Mouse (Mus musculus) liver, embryonic 14.5 days (tissue): ENCODE results near the gene Hist2h2aa2. TPM values are rescaled to one million over a fixed set of nuclear protein-coding genes. Genes with fewer than 3 reads are reported as not detected.

Source experiments
- ATAC-seq: fragments of 200-750 bp; cut with Nextera tagmentation; 2 replicates; pipeline ENCODE4 v1.8.0; 2017; ENCODE audit warnings: moderate number of reproducible peaks, mild to moderate bottlenecking, moderate library complexity; ENCODE audit not compliant: insufficient read depth
- DNase-seq, 3 experiments: peaks; one replicate each; pipeline ENCODE4 v3.0.0-alpha.2; 2012 to 2013; ENCODE audit warnings: low read depth in 3 of 3, low spot score in 3 of 3
- H3K27ac ChIP-seq: fragments of 300-500 bp; sonication (generic); 2 replicates; pipeline ENCODE4 v1.5.1; 2014; ENCODE audit warnings: moderate library complexity, mild to moderate bottlenecking, control low read depth, inconsistent platforms
- H3K27me3 ChIP-seq: fragments of 300-500 bp; sonication (generic); 2 replicates; pipeline ENCODE4 v1.6.1; 2014; ENCODE audit warnings: mild to moderate bottlenecking, low read length, moderate library complexity; ENCODE audit not compliant: control insufficient read depth, insufficient read depth
- H3K36me3 ChIP-seq: fragments of 300-500 bp; sonication (generic); replicated peaks from 2 replicates; pipeline ENCODE4 v1.6.1; 2014; ENCODE audit warnings: low read depth; ENCODE audit not compliant: control insufficient read depth, insufficient read depth
- H3K4me1 ChIP-seq, 2 experiments: fragments of 200-500 bp in 1 of 2; fragments of 300-500 bp in 1 of 2; sonication (generic) in 1 of 2; replicated peaks; 2 replicates each; pipeline ENCODE4 v1.6.1; 2012 to 2014; ENCODE audit warnings: antibody characterized with exemption in 1 of 2, inconsistent platforms in 1 of 2, low read length in 1 of 2; ENCODE audit not compliant: control insufficient read depth in 2 of 2, insufficient read depth in 2 of 2
- H3K4me2 ChIP-seq: fragments of 300-500 bp; sonication (generic); 2 replicates; pipeline ENCODE4 v1.6.1; 2014; ENCODE audit warnings: low read depth, mild to moderate bottlenecking, control low read depth, moderate library complexity
- H3K4me3 ChIP-seq, 2 experiments: fragments of 200-500 bp in 1 of 2; fragments of 300-500 bp in 1 of 2; sonication (generic) in 1 of 2; 2 replicates each; pipeline ENCODE4 v1.5.1; 2012 to 2014; ENCODE audit warnings: low read depth in 2 of 2, low read length in 2 of 2, mild to moderate bottlenecking in 2 of 2, control low read depth in 1 of 2, inconsistent platforms in 1 of 2, moderate library complexity in 1 of 2; ENCODE audit not compliant: insufficient read depth in 1 of 2
- H3K9ac ChIP-seq: fragments of 300-500 bp; sonication (generic); replicated peaks from 2 replicates; pipeline ENCODE4 v1.6.1; 2014; ENCODE audit warnings: mild to moderate bottlenecking, control low read depth, moderate library complexity
- H3K9me3 ChIP-seq: fragments of 300-500 bp; sonication (generic); 2 replicates; pipeline ENCODE4 v1.6.1; 2016; ENCODE audit warnings: low read length, mixed read lengths; ENCODE audit not compliant: control insufficient read depth
- CTCF ChIP-seq: IDR thresholded peaks from 2 replicates; pipeline ENCODE4 v1.5.1; 2016; ENCODE audit warnings: antibody characterized with exemption, low read depth, control low read depth
- EP300 ChIP-seq: IDR thresholded peaks from 2 replicates; pipeline ENCODE4 v1.6.1; 2016; ENCODE audit warnings: antibody characterized with exemption, low read depth
- WGBS: fragments of 180-500 bp; shearing (Covaris S2); extraction: QIAGEN DNeasy Blood & Tissue Kit; methylation state at CpG from one replicate; pipeline ENCODE4 v1.1.7; 2014; ENCODE audit not compliant: insufficient replicate concordance; 5-methylcytosine and 5-hydroxymethylcytosine counted together
- polyA plus RNA-seq, 2 experiments: library from polyadenylated mRNA; depleted of rRNA in 1 of 2; stranded (reverse) in 1 of 2; unstranded in 1 of 2; fragments of >200 nt; fragmentation: Nextera tagmentation in 1 of 2; extraction: Ambion mirVana in 1 of 2; gene quantifications; 2 replicates each; pipeline versions ENCODE4 v1.2.1 to v1.2.3; 2012 to 2014

Gene Hist2h2aa2
- polyA plus RNA-seq, 2 experiments: 32.9 to 34.2 TPM

GRCm38 (mm10) chr3:96263558-96264403, 23.7 kb upstream of the Hist2h2aa2 start:
- Histone ChIP-seq H3K4me2 (peak overlapping the region; percentile 86), H3K9me3 (no peaks in the 10 kb centered on the region), H3K9ac (peak overlapping the region; percentile 100), H3K27ac (peak overlapping the region; percentile 100), H3K4me3 (peak overlapping the region; percentile 54 to 63), H3K27me3 (no peaks in the 10 kb centered on the region), H3K4me1 (peaks cover 37 to 44% of the 10 kb centered on the region in 2 experiments), H3K36me3 (no peaks in the 10 kb centered on the region)
- 4% methylated on average over 27 of the region's 27 CpGs for WGBS
- ATAC-seq: no peak
- DNase-seq: no peak
- TF ChIP-seq EP300 (no peak), CTCF (0 out of 2 replicates have a peak, but pooled peaks have one; percentile 0)

GRCm38 (mm10) chr3:96262979-96263550, 23.0 kb upstream of the Hist2h2aa2 start, which contains the start of gene Hist2h4:
Gene Hist2h4, minus strand, starts transcription at chr3:96263311.
- H3K4me3 ChIP-seq: peak within 1 kb of the TSS; percentile 54 to 63
- no peaks in the 10 kb centered on the region for H3K36me3 ChIP-seq
- TF ChIP-seq EP300 (peak; percentile 93), CTCF (peak; percentile 47; the same call in 1 of the 2 replicates)
- DNase-seq (peak; percentile 94 to 95 (median 95)), ATAC-seq (peak; percentile 87)
- peak within 1 kb of the TSS; percentile 86 for H3K4me2 ChIP-seq
- peak within 1 kb of the TSS; percentile 100 for H3K27ac ChIP-seq
- H3K9ac ChIP-seq: peak within 1 kb of the TSS; percentile 100
- peaks cover 36 to 42% of the 10 kb centered on the region in 2 experiments for H3K4me1 ChIP-seq
- no peaks in the 10 kb centered on the region for H3K9me3 ChIP-seq
- H3K27me3 ChIP-seq: no peaks in the 10 kb centered on the region
- under 1% methylated on average over 40 of the region's 40 CpGs for WGBS

- WGBS: under 1% methylated on average over 19 of the region's 19 CpGs
- Histone ChIP-seq H3K27me3 (no peaks in the 10 kb centered on the region), H3K4me3 (peak overlapping the region; percentile 54 to 63), H3K27ac (peak overlapping the region; percentile 100), H3K4me1 (peaks cover 29 to 36% of the 10 kb centered on the region in 2 experiments), H3K4me2 (peak overlapping the region; percentile 86), H3K9me3 (no peaks in the 10 kb centered on the region), H3K36me3 (no peaks in the 10 kb centered on the region), H3K9ac (peak overlapping the region; percentile 100)
- TF ChIP-seq EP300 (no peak), CTCF (no peak)
- DNase-seq: peak; percentile 85 to 88 (median 87)
- ATAC-seq: peak; percentile 70
Observed at GRCm38 (mm10) chr3:96262216-96262875, 22.3 kb upstream of the Hist2h2aa2 start.

GRCm38 (mm10) chr3:96261623-96262022, 21.5 kb upstream of the Hist2h2aa2 start:
- DNase-seq: no peak
- Histone ChIP-seq H3K4me1 (peaks cover 29 to 31% of the 10 kb centered on the region in 2 experiments), H3K9me3 (no peaks in the 10 kb centered on the region), H3K4me3 (peak overlapping the region; percentile 54 to 63), H3K27ac (peak overlapping the region; percentile 100), H3K4me2 (peak overlapping the region; percentile 86), H3K27me3 (no peaks in the 10 kb centered on the region), H3K36me3 (no peaks in the 10 kb centered on the region), H3K9ac (peak overlapping the region; percentile 100)
- ATAC-seq: no peak
- WGBS: 52% methylated on average over 3 of the region's 3 CpGs
- no peak for TF ChIP-seq EP300
- no peak for TF ChIP-seq CTCF
